Mouse (Mus musculus) MEL (cell line): ENCODE measurements at regions not wholly inside any gene's neighbourhood (a gene's known extent, or its start where the extent isn't known, plus 50 kb on each side); places are given as distances from the start of the nearest gene placed in this dataset.

Experiments used
- DNase-seq: peaks from one replicate; pipeline ENCODE4 v3.0.0; 2011; ENCODE audit warnings: low read depth, low spot score
- H3K27ac ChIP-seq: 2 replicates; pipeline ENCODE4 v1.5.1; 2012; ENCODE audit warnings: low read depth, mild to moderate bottlenecking, control low read depth, low read length, moderate library complexity; ENCODE audit not compliant: control insufficient read depth
- H3K27me3 ChIP-seq, 2 experiments: fragments of 150-350 bp in 1 of 2; sonication (generic) in 1 of 2; 2 replicates each; pipeline ENCODE4 v1.6.1; 2012; ENCODE audit warnings: low read length in 2 of 2, mild to moderate bottlenecking in 2 of 2, improper control_type of control experiment in 1 of 2, moderate library complexity in 1 of 2; ENCODE audit not compliant: insufficient read depth in 2 of 2, control insufficient read depth in 1 of 2
- H3K36me3 ChIP-seq, 2 experiments: 2 replicates each; pipeline ENCODE4 v1.6.1; 2012 to 2014; ENCODE audit warnings: low read length in 2 of 2, improper control_type of control experiment in 1 of 2, inconsistent platforms in 1 of 2, mild to moderate bottlenecking in 1 of 2; ENCODE audit not compliant: insufficient read depth in 2 of 2, control insufficient read depth in 1 of 2
- H3K4me1 ChIP-seq, 2 experiments: fragments of 150-350 bp in 1 of 2; sonication (generic) in 1 of 2; 2 replicates each; pipeline ENCODE4 v1.6.1; 2012; ENCODE audit warnings: low read length in 2 of 2, improper control_type of control experiment in 1 of 2, mild to moderate bottlenecking in 1 of 2; ENCODE audit not compliant: insufficient read depth in 2 of 2, control insufficient read depth in 1 of 2
- H3K4me3 ChIP-seq, 2 experiments: fragments of 150-350 bp in 1 of 2; sonication (generic) in 1 of 2; 2 replicates each; pipeline ENCODE4 v1.5.1; 2012; ENCODE audit warnings: low read depth in 2 of 2, low read length in 2 of 2, mild to moderate bottlenecking in 2 of 2, moderate library complexity in 2 of 2, control low read depth in 1 of 2, improper control_type of control experiment in 1 of 2; ENCODE audit not compliant: control insufficient read depth in 1 of 2, insufficient read depth in 1 of 2
- H3K79me2 ChIP-seq: 2 replicates; pipeline ENCODE4 v1.6.1; 2012; ENCODE audit warnings: mild to moderate bottlenecking, low read length, moderate library complexity; ENCODE audit not compliant: control insufficient read depth, poor library complexity, insufficient read depth
- H3K9ac ChIP-seq: 2 replicates; pipeline ENCODE4 v1.6.1; 2012; ENCODE audit warnings: low read depth, mild to moderate bottlenecking, control low read depth, low read length, moderate library complexity; ENCODE audit not compliant: control insufficient read depth, poor library complexity, severe bottlenecking
- H3K9me3 ChIP-seq: fragments of 150-350 bp; sonication (generic); replicated peaks from 2 replicates; pipeline ENCODE4 v1.6.1; 2012; ENCODE audit warnings: mild to moderate bottlenecking, low read length, improper control_type of control experiment, moderate library complexity; ENCODE audit not compliant: insufficient read depth
- CTCF ChIP-seq, 3 experiments: IDR thresholded peaks in 2 of 3; conservative IDR thresholded peaks in 1 of 3; 2 replicates each; pipeline ENCODE4 v1.5.1; 2011 to 2012; ENCODE audit warnings: low read length in 3 of 3, low read depth in 2 of 3, mild to moderate bottlenecking in 2 of 3, improper control_type of control experiment in 1 of 3, inconsistent platforms in 1 of 3, mixed read lengths in 1 of 3, moderate library complexity in 1 of 3; ENCODE audit not compliant: control insufficient read depth in 1 of 3, insufficient read depth in 1 of 3, poor library complexity in 1 of 3, severe bottlenecking in 1 of 3
- E2F4 ChIP-seq: IDR thresholded peaks from 2 replicates; pipeline ENCODE4 v1.6.1; 2011; ENCODE audit warnings: low read depth, low read length, improper control_type of control experiment, borderline replicate concordance
- HCFC1 ChIP-seq: IDR thresholded peaks from 2 replicates; pipeline ENCODE4 v1.6.1; 2012; ENCODE audit warnings: low read depth, mild to moderate bottlenecking, inconsistent platforms, low read length, improper control_type of control experiment, moderate library complexity
- MAZ ChIP-seq: IDR thresholded peaks from 2 replicates; pipeline ENCODE4 v1.6.1; 2012; ENCODE audit warnings: low read depth, mild to moderate bottlenecking, inconsistent platforms, low read length, improper control_type of control experiment
- NELFE ChIP-seq: IDR thresholded peaks from 2 replicates; pipeline ENCODE4 v1.6.1; 2011; ENCODE audit warnings: low read depth, low read length, improper control_type of control experiment
- NRF1 ChIP-seq: IDR thresholded peaks from 2 replicates; pipeline ENCODE4 v1.6.1; 2014; ENCODE audit warnings: low read depth, mild to moderate bottlenecking, inconsistent platforms, low read length, improper control_type of control experiment, moderate library complexity; ENCODE audit not compliant: poor library complexity, insufficient read depth, severe bottlenecking
- POLR2AphosphoS2 ChIP-seq: IDR thresholded peaks from 2 replicates; pipeline ENCODE4 v1.6.1; 2011; ENCODE audit warnings: low read length, improper control_type of control experiment
- TCF12 ChIP-seq: IDR thresholded peaks from 2 replicates; pipeline ENCODE4 v1.6.1; 2014; ENCODE audit warnings: low read depth, mild to moderate bottlenecking, inconsistent platforms, low read length, improper control_type of control experiment, moderate library complexity
- USF1 ChIP-seq: IDR thresholded peaks from 2 replicates; pipeline ENCODE4 v1.6.1; 2014; ENCODE audit warnings: low read depth, mild to moderate bottlenecking, inconsistent platforms, low read length, improper control_type of control experiment, moderate library complexity
- ZC3H11A ChIP-seq: IDR thresholded peaks from 2 replicates; pipeline ENCODE4 v1.6.1; 2012; ENCODE audit warnings: low read depth, mild to moderate bottlenecking, inconsistent platforms, low read length, improper control_type of control experiment
- ZKSCAN1 ChIP-seq: IDR thresholded peaks from 2 replicates; pipeline ENCODE4 v1.6.1; 2012; ENCODE audit warnings: low read depth, mild to moderate bottlenecking, inconsistent platforms, low read length, improper control_type of control experiment, moderate library complexity
- ZNF384 ChIP-seq: IDR thresholded peaks from 2 replicates; pipeline ENCODE4 v1.6.1; 2012; ENCODE audit warnings: low read depth, mild to moderate bottlenecking, inconsistent platforms, low read length, improper control_type of control experiment

DNA sequence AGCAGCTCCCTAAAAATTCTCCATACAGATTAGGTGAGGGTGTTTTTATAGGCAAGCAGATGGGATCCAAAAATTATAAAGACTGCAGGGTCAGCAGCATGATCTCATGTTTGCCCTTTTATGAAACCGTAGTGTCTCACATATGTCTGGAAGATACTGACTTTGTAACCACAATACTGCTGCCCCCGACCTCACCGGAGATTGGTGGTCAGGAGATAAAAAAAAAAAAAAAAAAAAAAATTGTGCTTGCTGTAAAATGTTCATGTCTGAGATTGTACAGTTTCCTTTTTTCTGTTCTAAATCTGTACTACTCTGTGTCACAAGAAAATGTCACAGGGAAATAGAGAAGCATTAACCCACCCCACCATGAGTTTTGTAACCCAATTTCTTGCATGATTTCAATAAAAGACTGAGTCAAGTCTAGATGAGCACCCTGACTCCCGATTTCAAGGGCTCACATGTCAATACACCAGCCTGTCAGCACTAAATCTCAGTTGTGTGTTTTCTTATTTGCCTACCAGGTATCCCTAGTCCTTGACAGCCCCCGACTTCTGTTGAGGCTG lies 169.5 kb upstream of the Ipo5 start:
- Histone ChIP-seq H3K79me2 (no peaks in the 10 kb centered on the region), H3K9ac (no peak overlapping the region), H3K27me3 (no peaks in the 10 kb centered on the region), H3K36me3 (no peaks in the 10 kb centered on the region), H3K4me1 (no peaks in the 10 kb centered on the region), H3K4me3 (no peak overlapping the region), H3K27ac (no peak overlapping the region), H3K9me3 (no peaks in the 10 kb centered on the region)
- no peak for DNase-seq
- TF ChIP-seq E2F4 (no peak), ZNF384 (no peak), ZC3H11A (no peak)

DNA sequence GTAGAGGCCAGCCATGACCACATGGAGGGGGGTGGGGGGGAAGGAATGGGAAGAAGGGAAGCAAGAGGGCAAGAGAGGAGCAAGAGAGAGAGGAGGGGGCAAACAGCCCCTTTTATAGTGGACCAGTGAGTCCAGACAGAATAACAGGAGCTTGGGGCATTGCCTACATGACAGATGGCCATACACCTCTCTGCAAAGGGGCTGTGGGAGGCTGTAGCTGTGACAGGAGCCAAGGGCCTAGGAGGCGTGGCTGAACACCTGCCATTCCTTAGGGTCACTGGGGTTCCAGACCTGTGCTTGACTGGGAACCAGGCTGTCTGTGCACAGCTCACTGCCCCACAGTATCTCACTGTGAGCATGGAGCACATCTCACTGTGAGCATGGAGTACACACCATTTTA lies 157.0 kb upstream of the Ipo5 start:
- H3K27me3 ChIP-seq, result no peaks in the 10 kb centered on the region
- DNase-seq, result no peak
- H3K4me1 ChIP-seq, result no peaks in the 10 kb centered on the region
- no peak overlapping the region for H3K9ac ChIP-seq
- H3K9me3 ChIP-seq, result no peaks in the 10 kb centered on the region
- H3K4me3 ChIP-seq, result no peak overlapping the region
- no peaks in the 10 kb centered on the region for H3K36me3 ChIP-seq
- no peak for TF ChIP-seq MAZ
- no peak for TF ChIP-seq ZKSCAN1
- no peak for TF ChIP-seq NRF1
- no peak for TF ChIP-seq USF1
- no peak for TF ChIP-seq NELFE
- TF ChIP-seq HCFC1, result no peak
- TF ChIP-seq TCF12, result no peak
- TF ChIP-seq CTCF (IDR thresholded peaks at IDR 0.05 in 2 of 3, conservative IDR thresholded peaks at IDR 0.05 in 1 of 3; ENCODE audit: control insufficient read depth in 1 of 3, insufficient read depth in 1 of 3, low read depth in 2 of 3, low read length in 3 of 3, poor library complexity in 1 of 3, severe bottlenecking in 1 of 3), result no peak
- TF ChIP-seq E2F4, result no peak
- TF ChIP-seq ZC3H11A, result no peak
- no peak overlapping the region for H3K27ac ChIP-seq
- H3K79me2 ChIP-seq, result no peaks in the 10 kb centered on the region

DNA sequence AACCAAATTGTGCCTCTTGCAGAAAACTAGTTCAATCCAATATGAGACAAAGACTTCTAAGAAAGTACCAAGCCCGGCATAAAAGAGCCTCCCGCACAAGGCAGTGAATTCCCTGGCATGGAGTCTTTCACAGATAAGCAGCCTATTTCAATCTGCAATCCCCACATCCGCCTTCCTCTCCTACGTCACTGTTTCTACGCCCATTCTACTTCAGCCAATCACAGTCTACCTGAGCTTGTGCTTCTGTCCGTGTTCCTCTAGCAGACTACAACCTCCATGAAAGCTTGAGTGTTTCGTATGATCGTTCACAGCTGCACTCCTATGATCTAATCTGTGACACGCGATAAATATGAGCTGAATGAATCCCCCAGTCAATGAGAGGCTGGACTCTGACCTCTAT lies 155.6 kb upstream of the Ipo5 start:
- TF ChIP-seq POLR2AphosphoS2 (no peak), ZNF384 (no peak)
- Histone ChIP-seq H3K9ac (no peak overlapping the region), H3K9me3 (no peaks in the 10 kb centered on the region), H3K4me3 (no peak overlapping the region), H3K27me3 (no peaks in the 10 kb centered on the region), H3K27ac (no peak overlapping the region), H3K4me1 (no peaks in the 10 kb centered on the region), H3K79me2 (no peaks in the 10 kb centered on the region), H3K36me3 (no peaks in the 10 kb centered on the region)
- DNase-seq, result no peak
